Mouse (Mus musculus) urinary bladder, postnatal 25 days (tissue): Measurements from ENCODE around the gene Mybphl.

Experiments used
- DNase-seq: peaks from one replicate; pipeline ENCODE4 v3.0.0; 2022; ENCODE audit warnings: low spot score

The Mybphl gene

GRCm38 (mm10) chr3:108372691-108373090, 8.0 kb downstream of the Mybphl start:
- DNase-seq: no peak

GRCm38 (mm10) chr3:108378875-108379663, 14.4 kb downstream of the Mybphl start:
- no peak for DNase-seq

GRCm38 (mm10) chr3:108380695-108381094, 16.0 kb downstream of the Mybphl start:
- no peak for DNase-seq

- no peak for DNase-seq
Observed at GRCm38 (mm10) chr3:108381945-108382875, 17.5 kb downstream of the Mybphl start.

- DNase-seq: peak; percentile 85
Observed at GRCm38 (mm10) chr3:108383485-108384354, 19.0 kb downstream of the Mybphl start, which contains the start of gene Psrc1. TSS of gene Psrc1 (plus strand) at chr3:108383839.

GRCm38 (mm10) chr3:108384425-108384824, 19.7 kb downstream of the Mybphl start:
- no peak for DNase-seq

- DNase-seq: no peak
Observed at GRCm38 (mm10) chr3:108386186-108386585, 21.5 kb downstream of the Mybphl start.

- DNase-seq: peak; percentile 98
Observed at GRCm38 (mm10) chr3:108389111-108389545, 24.4 kb downstream of the Mybphl start.

GRCm38 (mm10) chr3:108392299-108392698, 27.6 kb downstream of the Mybphl start:
- DNase-seq: no peak

GRCm38 (mm10) chr3:108392793-108393192, 28.1 kb downstream of the Mybphl start:
- DNase-seq: no peak

- DNase-seq: no peak
Observed at GRCm38 (mm10) chr3:108398281-108398680, 33.6 kb downstream of the Mybphl start.

- DNase-seq: no peak
Observed at GRCm38 (mm10) chr3:108400442-108400841, 35.7 kb downstream of the Mybphl start.

GRCm38 (mm10) chr3:108401692-108402527, 37.2 kb downstream of the Mybphl start:
- peak; percentile 87 for DNase-seq

- DNase-seq: no peak
Observed at GRCm38 (mm10) chr3:108402528-108402920, 37.8 kb downstream of the Mybphl start.

- DNase-seq: no peak
Observed at GRCm38 (mm10) chr3:108405536-108406305, 41.0 kb downstream of the Mybphl start.

- no peak for DNase-seq
Observed at GRCm38 (mm10) chr3:108406306-108406885, 41.7 kb downstream of the Mybphl start.

GRCm38 (mm10) chr3:108408517-108409008, 43.9 kb downstream of the Mybphl start:
- no peak for DNase-seq

- no peak for DNase-seq
Observed at GRCm38 (mm10) chr3:108409656-108410358, 45.1 kb downstream of the Mybphl start.

GRCm38 (mm10) chr3:108410359-108410714, 45.6 kb downstream of the Mybphl start:
- no peak for DNase-seq
